Mouse (Mus musculus): ENCODE data around the gene Lamtor5. TPM values are rescaled to one million over a fixed set of nuclear protein-coding genes. Genes with fewer than 3 reads are reported as not detected.

Gene Lamtor5
- polyA plus RNA-seq, 1 experiment, result 54.0 TPM

DNA sequence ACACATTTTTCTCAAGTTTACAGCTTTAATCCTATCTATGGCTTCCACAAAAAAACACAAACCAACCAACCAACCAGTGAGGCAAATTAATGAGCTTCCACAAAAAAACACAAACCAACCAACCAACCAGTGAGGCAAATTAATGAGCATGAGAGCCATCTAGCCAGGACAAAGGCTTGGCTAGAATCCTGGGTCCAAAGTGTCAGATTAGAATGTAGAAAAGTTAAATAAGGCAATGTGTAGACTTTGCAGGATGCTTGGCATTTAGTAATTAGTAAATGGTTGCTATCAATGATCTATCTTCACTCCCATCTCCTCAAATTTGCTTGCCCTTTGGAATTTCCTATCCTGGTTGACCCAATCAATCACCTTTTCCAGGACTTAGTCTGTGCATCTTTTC is 43.1 kb downstream of the Lamtor5 start:
- no peak overlapping the region for H3K4me3 ChIP-seq (ENCODE audit: extremely low read depth, insufficient read depth, insufficient read length)
- peaks cover 2% of the 10 kb centered on the region for H3K4me1 ChIP-seq (ENCODE audit: control insufficient read depth, insufficient read depth, insufficient read length)
- no peak overlapping the region for H3K27ac ChIP-seq (ENCODE audit: insufficient read depth, low read length)
- H3K27me3 ChIP-seq (ENCODE audit: control insufficient read depth, insufficient read depth, low read length), result no peaks in the 10 kb centered on the region
- H3K36me3 ChIP-seq (ENCODE audit: control insufficient read depth, insufficient read depth, low read length), result peaks cover 8% of the 10 kb centered on the region
- TF ChIP-seq CTCF (IDR thresholded peaks at IDR 0.05; ENCODE audit: extremely low read depth, insufficient read depth, insufficient read length, insufficient replicate concordance) (no peak), POLR2A (IDR thresholded peaks at IDR 0.05; ENCODE audit: low read depth, low read length) (no peak)
- DNase-seq (ENCODE audit: low read depth in 1 of 2, low spot score in 2 of 2), result no peak

DNA sequence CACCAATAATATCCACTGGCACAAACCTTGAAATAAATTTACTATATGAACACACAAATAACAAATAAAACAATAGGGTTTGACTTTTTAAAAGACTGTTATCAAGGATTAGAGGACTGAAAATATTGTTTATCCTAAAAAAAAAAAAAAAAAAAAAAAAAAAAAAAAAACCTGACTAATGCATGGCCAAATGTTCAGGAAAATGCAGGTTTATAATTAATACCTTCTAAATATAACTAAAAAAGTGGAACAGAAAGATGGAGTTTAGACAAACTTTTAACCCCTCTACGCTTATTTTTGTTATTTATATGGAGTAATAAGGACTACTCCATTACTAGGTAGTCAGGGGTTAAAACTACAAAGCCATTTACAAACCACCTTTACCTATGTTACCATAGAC is 47.8 kb downstream of the Lamtor5 start:
- peaks cover 19% of the 10 kb centered on the region for H3K36me3 ChIP-seq (ENCODE audit: control insufficient read depth, insufficient read depth, low read length)
- no peak overlapping the region for H3K27ac ChIP-seq (ENCODE audit: insufficient read depth, low read length)
- no peak for DNase-seq (ENCODE audit: low read depth in 1 of 2, low spot score in 2 of 2)
- TF ChIP-seq CTCF (IDR thresholded peaks at IDR 0.05; ENCODE audit: extremely low read depth, insufficient read depth, insufficient read length, insufficient replicate concordance) (no peak), POLR2A (IDR thresholded peaks at IDR 0.05; ENCODE audit: low read depth, low read length) (no peak)
- H3K4me3 ChIP-seq (ENCODE audit: extremely low read depth, insufficient read depth, insufficient read length), result no peak overlapping the region
- H3K4me1 ChIP-seq (ENCODE audit: control insufficient read depth, insufficient read depth, insufficient read length), result peaks cover 6% of the 10 kb centered on the region; the same call in 1 of the 2 replicates
- WGBS, result 98% methylated on average over 1 of the region's 1 CpGs
- no peaks in the 10 kb centered on the region for H3K27me3 ChIP-seq (ENCODE audit: control insufficient read depth, insufficient read depth, low read length)

DNA sequence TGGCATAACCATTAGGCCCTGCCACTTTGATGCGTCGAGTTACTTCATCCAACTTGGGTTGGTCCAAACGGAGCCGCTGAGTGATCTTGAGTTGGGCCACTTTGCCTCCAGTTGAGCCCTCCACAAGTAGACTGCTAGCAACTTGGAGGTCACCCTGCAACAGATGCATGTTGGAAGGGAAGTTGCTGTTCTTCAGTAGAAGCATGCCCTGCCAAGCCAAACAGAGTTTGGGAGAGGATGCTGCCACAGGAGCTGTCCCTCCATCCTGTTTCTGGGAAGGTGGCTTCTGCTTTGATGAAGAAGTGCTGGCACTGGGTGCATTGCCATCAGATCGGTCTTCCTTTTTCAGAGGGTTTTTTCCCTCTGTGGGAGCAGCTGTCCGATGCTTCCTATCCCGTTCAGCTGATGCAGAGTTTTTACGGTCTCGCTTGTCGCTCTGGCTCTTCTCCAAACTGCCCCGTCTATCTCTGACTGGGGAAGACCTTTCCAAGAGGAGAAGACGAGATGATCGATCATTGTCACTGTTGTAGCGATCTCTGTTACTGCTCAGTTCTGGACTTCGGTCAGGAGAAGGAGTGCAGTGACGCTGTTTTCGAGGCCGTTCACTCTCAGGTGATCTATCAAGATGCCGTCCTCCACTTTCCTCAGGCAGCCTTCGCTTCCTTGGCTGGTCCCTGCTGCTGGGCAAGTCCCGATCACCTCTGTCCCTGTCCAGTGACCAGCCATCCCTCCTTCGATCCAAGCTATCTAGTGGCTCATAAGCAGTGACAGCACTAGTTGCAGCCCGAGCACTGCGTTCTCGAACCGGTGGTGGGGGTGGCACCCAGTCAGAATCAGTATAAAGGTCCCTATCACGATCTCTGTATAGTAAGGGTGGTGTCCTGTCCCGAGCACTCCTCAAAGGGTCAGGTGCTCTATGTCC is 52.1 kb downstream of the Lamtor5 start:
- no peak overlapping the region for H3K4me3 ChIP-seq (ENCODE audit: extremely low read depth, insufficient read depth, insufficient read length)
- no peak for DNase-seq (ENCODE audit: low read depth in 1 of 2, low spot score in 2 of 2)
- 88% methylated on average over 28 of the region's 28 CpGs for WGBS
- peaks cover 13% of the 10 kb centered on the region; the same call in 1 of the 2 replicates for H3K4me1 ChIP-seq (ENCODE audit: control insufficient read depth, insufficient read depth, insufficient read length)
- no peaks in the 10 kb centered on the region for H3K27me3 ChIP-seq (ENCODE audit: control insufficient read depth, insufficient read depth, low read length)
- TF ChIP-seq POLR2A (IDR thresholded peaks at IDR 0.05; ENCODE audit: low read depth, low read length), result no peak
- TF ChIP-seq CTCF (IDR thresholded peaks at IDR 0.05; ENCODE audit: extremely low read depth, insufficient read depth, insufficient read length, insufficient replicate concordance), result no peak
- peaks cover 15% of the 10 kb centered on the region for H3K36me3 ChIP-seq (ENCODE audit: control insufficient read depth, insufficient read depth, low read length)
- no peak overlapping the region for H3K27ac ChIP-seq (ENCODE audit: insufficient read depth, low read length)

DNA sequence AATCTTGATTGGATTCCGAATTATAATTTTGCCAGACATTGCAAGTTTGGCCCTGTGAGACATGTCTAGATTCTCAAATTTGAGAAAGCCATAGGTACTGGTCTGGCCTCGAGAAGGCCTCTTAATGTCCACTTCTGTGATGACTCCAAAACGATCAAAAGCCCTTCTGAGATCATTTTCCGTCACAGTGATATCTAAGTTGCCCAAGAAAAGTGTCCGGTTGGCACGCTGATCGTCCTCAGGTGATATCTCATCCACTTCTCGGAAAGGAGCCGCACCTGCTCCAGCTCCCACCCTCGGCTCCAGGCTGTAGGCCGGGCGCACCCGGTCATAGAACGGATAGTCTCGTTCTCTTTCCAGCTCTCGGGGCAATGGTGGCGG is 53.1 kb downstream of the Lamtor5 start:
- DNase-seq (ENCODE audit: low read depth in 1 of 2, low spot score in 2 of 2), result no peak
- WGBS, result 37% methylated on average over 17 of the region's 17 CpGs

DNA sequence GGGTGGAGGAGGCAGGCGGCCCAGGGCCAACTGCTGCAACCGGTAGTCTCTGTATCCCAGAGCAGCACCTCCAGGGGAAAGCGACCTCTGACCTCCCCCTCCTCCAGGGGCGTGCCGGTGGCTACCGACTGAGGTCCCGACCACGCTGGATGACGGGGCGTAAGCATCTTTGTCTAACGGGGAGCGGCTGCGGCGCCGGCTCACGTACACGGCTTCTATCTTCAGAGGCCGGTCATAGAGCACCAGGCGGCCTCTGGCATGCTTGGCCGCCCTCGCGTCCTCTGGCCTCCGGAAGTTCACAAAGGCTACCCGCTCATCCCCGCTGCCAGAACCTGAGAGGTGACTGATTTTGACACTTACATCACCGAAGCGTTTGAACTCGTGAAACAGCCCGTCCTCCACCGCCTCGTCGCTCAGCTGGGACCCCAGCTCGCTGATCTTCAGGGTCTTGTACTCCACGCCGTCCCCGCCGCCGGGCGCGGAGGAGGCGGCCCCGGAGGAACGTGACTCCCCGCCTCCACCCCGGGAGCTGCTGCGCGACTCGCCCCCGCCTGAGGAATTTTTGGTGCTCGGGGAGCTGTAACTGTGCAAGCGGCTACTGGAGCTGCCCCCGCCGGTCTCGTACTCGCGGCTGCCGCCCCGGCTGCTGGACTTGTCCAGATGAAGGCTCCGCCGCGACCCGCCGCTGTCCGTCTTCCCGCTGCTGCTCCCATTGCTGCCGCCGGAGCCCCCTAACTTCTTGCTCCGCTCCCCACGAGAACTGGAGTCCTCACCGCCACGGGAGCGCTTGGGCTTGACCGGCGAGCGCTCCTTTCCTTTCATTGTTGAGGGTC is 53.7 kb downstream of the Lamtor5 start:
- under 1% methylated on average over 75 of the region's 75 CpGs for WGBS
- peak overlapping the region; percentile 96 for H3K4me3 ChIP-seq (ENCODE audit: extremely low read depth, insufficient read depth, insufficient read length)
- no peak for TF ChIP-seq CTCF (IDR thresholded peaks at IDR 0.05; ENCODE audit: extremely low read depth, insufficient read depth, insufficient read length, insufficient replicate concordance)
- peaks cover 11% of the 10 kb centered on the region for H3K36me3 ChIP-seq (ENCODE audit: control insufficient read depth, insufficient read depth, low read length)
- H3K27ac ChIP-seq (ENCODE audit: insufficient read depth, low read length), result peak overlapping the region; percentile 82
- peak in 1 of 2 experiments; percentile 12 for DNase-seq (ENCODE audit: low read depth in 1 of 2, low spot score in 2 of 2)
- H3K27me3 ChIP-seq (ENCODE audit: control insufficient read depth, insufficient read depth, low read length), result no peaks in the 10 kb centered on the region
- peaks cover 13% of the 10 kb centered on the region; the same call in 1 of the 2 replicates for H3K4me1 ChIP-seq (ENCODE audit: control insufficient read depth, insufficient read depth, insufficient read length)

More for the DNA sequence above, 53.1 kb downstream of the Lamtor5 start:
- Histone ChIP-seq H3K27me3 (ENCODE audit: control insufficient read depth, insufficient read depth, low read length) (no peaks in the 10 kb centered on the region), H3K4me3 (ENCODE audit: extremely low read depth, insufficient read depth, insufficient read length) (peak overlapping the region; percentile 96), H3K36me3 (ENCODE audit: control insufficient read depth, insufficient read depth, low read length) (peaks cover 11% of the 10 kb centered on the region), H3K27ac (ENCODE audit: insufficient read depth, low read length) (no peak overlapping the region), H3K4me1 (ENCODE audit: control insufficient read depth, insufficient read depth, insufficient read length) (peaks cover 13% of the 10 kb centered on the region; the same call in 1 of the 2 replicates)
- TF ChIP-seq CTCF (IDR thresholded peaks at IDR 0.05; ENCODE audit: extremely low read depth, insufficient read depth, insufficient read length, insufficient replicate concordance) (no peak), POLR2A (IDR thresholded peaks at IDR 0.05; ENCODE audit: low read depth, low read length) (no peak)

DNA sequence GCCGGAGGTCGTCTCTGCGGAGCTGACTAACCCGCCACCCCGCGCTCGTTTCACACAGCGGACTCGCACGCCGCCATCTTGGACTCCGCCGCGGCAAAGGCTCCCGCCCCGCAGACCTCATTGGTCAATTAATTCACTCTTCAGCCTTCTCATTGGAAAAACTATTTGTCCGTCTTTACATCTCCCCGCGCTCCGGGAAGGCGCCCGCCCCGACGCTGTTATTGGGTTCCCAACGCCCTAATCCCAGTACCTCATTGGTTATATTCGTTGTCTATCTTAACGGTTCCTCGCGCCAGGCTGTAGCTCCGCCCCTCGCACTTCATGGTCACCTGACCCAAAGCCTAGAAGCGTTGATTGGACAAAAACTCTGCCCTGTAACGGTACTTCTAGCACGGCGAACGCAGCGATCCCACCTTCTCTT is 54.3 kb downstream of the Lamtor5 start:
- under 1% methylated on average over 37 of the region's 37 CpGs for WGBS
- no peaks in the 10 kb centered on the region for H3K27me3 ChIP-seq (ENCODE audit: control insufficient read depth, insufficient read depth, low read length)
- H3K36me3 ChIP-seq (ENCODE audit: control insufficient read depth, insufficient read depth, low read length), result peaks cover 11% of the 10 kb centered on the region
- DNase-seq (ENCODE audit: low read depth in 1 of 2, low spot score in 2 of 2), result peak; percentile 88 to 99
- H3K4me1 ChIP-seq (ENCODE audit: control insufficient read depth, insufficient read depth, insufficient read length), result peaks cover 13% of the 10 kb centered on the region; the same call in 1 of the 2 replicates
- peak overlapping the region; percentile 93 for H3K27ac ChIP-seq (ENCODE audit: insufficient read depth, low read length)
- peak overlapping the region; percentile 96 for H3K4me3 ChIP-seq (ENCODE audit: extremely low read depth, insufficient read depth, insufficient read length)
- TF ChIP-seq CTCF (IDR thresholded peaks at IDR 0.05; ENCODE audit: extremely low read depth, insufficient read depth, insufficient read length, insufficient replicate concordance) (no peak), POLR2A (IDR thresholded peaks at IDR 0.05; ENCODE audit: low read depth, low read length) (peak; percentile 62)

Other genes starting within 250 kb of the Lamtor5 start
- 21.0 and 32.2 TPM in 2 replicates for gene Kcna3, start 242.7 kb upstream of the Lamtor5 start, polyA plus RNA-seq (2012; rRNA removed)
- gene Kcna2, start 177.7 kb upstream of the Lamtor5 start, polyA plus RNA-seq (2012; rRNA removed), result 2.5 and 3.8 TPM in 2 replicates
- not detected in 2 replicates for gene Kcna10, start 95.8 kb upstream of the Lamtor5 start, polyA plus RNA-seq (2012; rRNA removed)
- gene Cym, start 57.1 kb upstream of the Lamtor5 start, polyA plus RNA-seq (2012; rRNA removed), result 0.22 and 0.33 TPM in 2 replicates
- gene A630076J17Rik, start 48.2 kb upstream of the Lamtor5 start, polyA plus RNA-seq (2012; rRNA removed), result not detected in 2 replicates
- not detected in 2 replicates for gene Prok1, start 39.2 kb upstream of the Lamtor5 start, polyA plus RNA-seq (2012; rRNA removed)
- 0.04 and 0.05 TPM in 2 replicates for gene Slc16a4, start 12.4 kb downstream of the Lamtor5 start, polyA plus RNA-seq (2012; rRNA removed)
- gene Rbm15, start 54.8 kb downstream of the Lamtor5 start, polyA plus RNA-seq (2012; rRNA removed), result 8.1 and 9.0 TPM in 2 replicates
- 0.14 and 0.21 TPM in 2 replicates for gene Kcnc4, start 180.7 kb downstream of the Lamtor5 start, polyA plus RNA-seq (2012; rRNA removed)
- 0.19 and 0.29 TPM in 2 replicates for gene Slc6a17, start 239.2 kb downstream of the Lamtor5 start, polyA plus RNA-seq (2012; rRNA removed)

All from spleen, adult 2 months (tissue).